Mouse (Mus musculus) cerebellum, adult 2 months (tissue): Measurements from ENCODE around the gene Triobp.

Experiments
- CTCF ChIP-seq: fragments of 200-500 bp; IDR thresholded peaks from 2 replicates; pipeline ENCODE4 v1.5.1; 2011; ENCODE audit warnings: low read depth, mild to moderate bottlenecking, control low read depth, low read length, moderate library complexity, borderline replicate concordance; ENCODE audit not compliant: insufficient read depth
- POLR2A ChIP-seq: fragments of 200-500 bp; IDR thresholded peaks from 2 replicates; pipeline ENCODE4 v1.6.1; 2011; ENCODE audit warnings: low read length, control low read depth, borderline replicate concordance; ENCODE audit not compliant: insufficient read depth

- TF ChIP-seq CTCF: no peak
- TF ChIP-seq POLR2A: no peak
Measured at GRCm38 (mm10) chr15:78937963-78938362, 9.6 kb upstream of the Triobp start.
